Mouse (Mus musculus) neural tube, embryonic 11.5 days (tissue): ENCODE data around the gene Egfl8. TPM values are rescaled to one million over a fixed set of nuclear protein-coding genes. Genes with fewer than 3 reads are reported as not detected.

Experiments used
- ATAC-seq: fragments of 200-750 bp; cut with Nextera tagmentation; 2 replicates; pipeline ENCODE4 v1.8.0; 2017; ENCODE audit warnings: moderate number of reproducible peaks, mild to moderate bottlenecking, moderate TSS enrichment, moderate library complexity; ENCODE audit not compliant: insufficient read depth, low FRiP score, low TSS enrichment
- DNase-seq: peaks from one replicate; pipeline ENCODE4 v3.0.0-alpha.2; 2015; ENCODE audit warnings: low spot score
- H3K27ac ChIP-seq: fragments of 300-500 bp; sonication (generic); 2 replicates; pipeline ENCODE4 v1.5.1; 2014; ENCODE audit warnings: low read depth, mild to moderate bottlenecking, low read length
- H3K27me3 ChIP-seq: fragments of 300-500 bp; sonication (generic); 2 replicates; pipeline ENCODE4 v1.6.1; 2014; ENCODE audit warnings: mild to moderate bottlenecking, low read length, mixed read lengths; ENCODE audit not compliant: control insufficient read depth, insufficient read depth
- H3K36me3 ChIP-seq: fragments of 300-500 bp; sonication (generic); 2 replicates; pipeline ENCODE4 v1.6.1; 2014; ENCODE audit warnings: mild to moderate bottlenecking, low read length, moderate library complexity, mixed read lengths; ENCODE audit not compliant: control insufficient read depth, insufficient read depth
- H3K4me1 ChIP-seq: fragments of 300-500 bp; sonication (generic); 2 replicates; pipeline ENCODE4 v1.6.1; 2014; ENCODE audit warnings: low read length, mixed read lengths; ENCODE audit not compliant: control insufficient read depth, insufficient read depth
- H3K4me2 ChIP-seq: fragments of 300-500 bp; sonication (generic); 2 replicates; pipeline ENCODE4 v1.6.1; 2014; ENCODE audit warnings: low read depth, mild to moderate bottlenecking, moderate library complexity
- H3K4me3 ChIP-seq: fragments of 300-500 bp; sonication (generic); 2 replicates; pipeline ENCODE4 v1.5.1; 2014; ENCODE audit warnings: low read depth, low read length
- H3K9ac ChIP-seq: fragments of 300-500 bp; sonication (generic); 2 replicates; pipeline ENCODE4 v1.6.1; 2014; ENCODE audit warnings: mild to moderate bottlenecking, low read length
- H3K9me3 ChIP-seq: fragments of 300-500 bp; sonication (generic); 2 replicates; pipeline ENCODE4 v1.6.1; 2016; ENCODE audit warnings: low read length; ENCODE audit not compliant: control insufficient read depth
- WGBS: fragments of 180-500 bp; shearing (Covaris S2); extraction: QIAGEN DNeasy Blood & Tissue Kit; methylation state at CpG from one replicate; pipeline ENCODE4 v1.1.7; 2014; 5-methylcytosine and 5-hydroxymethylcytosine counted together
- polyA plus RNA-seq: library from polyadenylated mRNA; unstranded; fragments of >200 nt; fragmentation: Nextera tagmentation; extraction: Ambion mirVana; gene quantifications from 2 replicates; pipeline ENCODE4 v1.2.1, GENCODE M21; 2014

The Egfl8 gene
- polyA plus RNA-seq, 1 experiment from 2014 or later, result 12.1 TPM

DNA sequence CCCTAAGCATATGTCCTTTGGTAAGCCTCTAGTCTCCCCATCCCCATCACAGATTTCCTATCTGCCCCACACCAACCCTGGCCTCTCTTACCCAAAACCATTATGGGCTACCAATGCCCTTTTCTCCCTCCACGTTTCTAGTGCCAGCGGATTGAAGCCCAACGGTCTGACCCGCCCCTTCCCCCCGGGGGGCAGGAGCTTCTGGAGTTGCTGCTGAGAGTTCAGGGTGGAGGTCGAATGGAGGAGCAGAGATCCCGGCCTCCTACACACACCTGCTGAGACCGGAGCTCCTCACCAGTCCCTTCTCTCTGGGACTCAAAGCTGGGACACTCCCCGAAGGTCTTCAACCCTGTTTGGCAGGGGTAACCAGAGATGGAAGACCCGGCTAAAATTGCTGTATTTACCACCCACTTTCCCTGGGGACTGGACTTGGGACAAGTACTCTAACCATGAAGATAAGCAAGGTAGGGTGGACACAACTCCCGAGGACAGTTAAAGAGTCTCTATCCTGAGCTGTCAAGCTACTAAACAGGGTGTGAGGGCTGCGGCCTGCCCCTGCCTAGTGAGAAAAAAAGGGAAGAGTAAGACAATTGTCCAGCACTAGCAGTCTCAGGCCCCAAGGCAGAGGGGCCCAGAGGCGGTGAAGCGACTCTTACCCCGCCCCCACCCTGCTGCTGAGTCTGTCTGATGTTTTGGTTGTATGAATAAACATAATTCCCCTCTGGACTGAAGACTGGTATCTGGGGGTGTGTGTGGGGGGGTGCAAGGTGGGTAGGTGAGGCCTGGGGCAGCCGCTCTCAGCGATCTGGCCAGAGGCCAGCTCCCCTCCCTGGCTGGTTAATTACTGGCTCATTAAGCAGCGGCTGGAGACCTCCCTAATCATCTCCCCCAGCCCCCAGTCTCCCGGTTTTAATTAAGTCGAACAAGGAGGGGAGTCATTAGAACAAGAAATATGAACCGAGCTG is 24.5 kb downstream of the Egfl8 start, which contains the start of gene Pbx2:
Gene Pbx2 (plus strand): TSS at position 238 of the 965 bp plus-strand sequence.
- Histone ChIP-seq H3K9me3 (no peaks in the 10 kb centered on the region), H3K36me3 (peaks cover 5% of the 10 kb centered on the region; the same call in 1 of the 2 replicates), H3K9ac (peak within 1 kb of the TSS; percentile 97), H3K27me3 (no peaks in the 10 kb centered on the region), H3K27ac (peak within 1 kb of the TSS; percentile 98), H3K4me2 (peak within 1 kb of the TSS; percentile 97), H3K4me1 (peaks cover 46% of the 10 kb centered on the region), H3K4me3 (peak within 1 kb of the TSS; percentile 98)
- DNase-seq (peak; percentile 71), ATAC-seq (peak; percentile 18)
- WGBS, result 3% methylated on average over 21 of the region's 21 CpGs

DNA sequence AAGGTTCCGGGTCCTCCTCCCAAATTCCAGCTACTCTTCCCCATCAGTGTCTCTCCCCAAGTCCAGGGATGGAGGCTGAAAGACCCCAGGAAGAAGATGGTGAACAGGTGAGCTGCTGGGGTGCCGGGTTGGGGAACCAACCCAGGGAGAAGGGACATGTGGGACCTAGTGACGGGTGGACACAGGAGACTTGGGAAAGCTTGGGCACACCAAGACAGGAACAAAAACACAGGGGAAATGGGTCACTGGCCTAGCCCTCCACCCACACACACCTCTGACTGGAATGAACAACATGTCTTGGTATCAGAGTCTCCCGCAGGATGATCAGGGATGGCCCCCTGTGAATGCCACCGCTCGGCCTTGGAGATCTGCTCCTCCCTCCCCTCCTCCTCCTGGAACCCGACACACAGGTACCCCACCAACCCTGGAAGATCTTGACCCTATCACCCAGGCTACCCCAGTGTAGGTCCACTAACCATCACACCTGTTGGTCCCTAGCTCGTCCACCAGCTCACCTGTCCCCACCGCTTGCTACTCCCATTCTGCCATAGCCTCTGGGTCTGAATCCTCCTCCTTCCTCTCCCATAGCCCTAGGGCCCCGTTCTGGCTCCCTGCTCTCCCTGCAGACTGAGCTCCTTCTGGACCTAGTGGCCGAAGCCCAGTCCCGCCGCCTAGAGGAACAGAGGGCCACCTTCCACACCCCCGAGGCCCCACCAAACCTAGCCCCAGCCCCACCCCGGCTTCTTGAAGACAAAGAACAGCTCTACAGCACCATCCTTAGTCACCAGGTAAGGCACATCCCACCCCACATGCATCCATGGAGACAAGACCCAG is 25.4 kb downstream of the Egfl8 start:
- Histone ChIP-seq H3K27ac (peak overlapping the region; percentile 98), H3K27me3 (no peaks in the 10 kb centered on the region), H3K4me1 (peaks cover 47% of the 10 kb centered on the region), H3K4me3 (no peak overlapping the region), H3K9ac (peak overlapping the region; percentile 97; the same call in 1 of the 2 replicates), H3K36me3 (peaks cover 3% of the 10 kb centered on the region; the same call in 1 of the 2 replicates), H3K9me3 (no peaks in the 10 kb centered on the region), H3K4me2 (peak overlapping the region; percentile 14; the same call in 1 of the 2 replicates)
- 69% methylated on average over 14 of the region's 15 CpGs for WGBS
- DNase-seq (no peak), ATAC-seq (no peak)

- H3K9ac ChIP-seq, result no peak within 1 kb of the TSS
- H3K4me1 ChIP-seq, result peaks cover 47% of the 10 kb centered on the region
- H3K27me3 ChIP-seq, result no peaks in the 10 kb centered on the region
- peak within 1 kb of the TSS; percentile 95; the same call in 1 of the 2 replicates for H3K4me2 ChIP-seq
- H3K9me3 ChIP-seq, result no peaks in the 10 kb centered on the region
- H3K4me3 ChIP-seq, result no peak within 1 kb of the TSS
- ATAC-seq (no peak), DNase-seq (no peak)
- 27% methylated on average over 7 of the region's 7 CpGs for WGBS
- peaks cover under 1% of the 10 kb centered on the region; the same call in 1 of the 2 replicates for H3K36me3 ChIP-seq
- peak within 1 kb of the TSS; percentile 98 for H3K27ac ChIP-seq
Observed at GRCm38 (mm10) chr17:34589681-34590101, 26.1 kb downstream of the Egfl8 start, which contains the start of gene Gpsm3. TSS of gene Gpsm3 (plus strand) at chr17:34589806.

- Histone ChIP-seq H3K36me3 (no peaks in the 10 kb centered on the region), H3K4me2 (no peak overlapping the region), H3K27me3 (no peaks in the 10 kb centered on the region), H3K9me3 (no peaks in the 10 kb centered on the region), H3K4me3 (no peak overlapping the region), H3K27ac (no peak overlapping the region), H3K9ac (no peak overlapping the region), H3K4me1 (peaks cover 47% of the 10 kb centered on the region)
- DNase-seq, result no peak
- ATAC-seq, result no peak
- 53% methylated on average over 7 of the region's 7 CpGs for WGBS
Observed at GRCm38 (mm10) chr17:34589206-34589605, 26.6 kb downstream of the Egfl8 start.

GRCm38 (mm10) chr17:34588767-34589166 is 27.0 kb downstream of the Egfl8 start:
- H3K27me3 ChIP-seq, result no peaks in the 10 kb centered on the region
- no peak for ATAC-seq
- H3K27ac ChIP-seq, result no peak overlapping the region
- no peaks in the 10 kb centered on the region for H3K9me3 ChIP-seq
- H3K4me2 ChIP-seq, result peak overlapping the region; percentile 95; the same call in 1 of the 2 replicates
- H3K9ac ChIP-seq, result no peak overlapping the region
- H3K4me1 ChIP-seq, result peaks cover 42% of the 10 kb centered on the region
- H3K4me3 ChIP-seq, result no peak overlapping the region
- no peaks in the 10 kb centered on the region for H3K36me3 ChIP-seq
- 66% methylated on average over 3 of the region's 3 CpGs for WGBS
- no peak for DNase-seq

GRCm38 (mm10) chr17:34587814-34588213 is 28.0 kb downstream of the Egfl8 start:
- H3K4me2 ChIP-seq, result peak overlapping the region; percentile 95
- 4% methylated on average over 19 of the region's 19 CpGs for WGBS
- peak overlapping the region; percentile 80 for H3K9ac ChIP-seq
- no peaks in the 10 kb centered on the region for H3K9me3 ChIP-seq
- no peaks in the 10 kb centered on the region for H3K36me3 ChIP-seq
- peaks cover 38% of the 10 kb centered on the region for H3K4me1 ChIP-seq
- H3K27me3 ChIP-seq, result no peaks in the 10 kb centered on the region
- ATAC-seq (no peak), DNase-seq (no peak)
- H3K27ac ChIP-seq, result peak overlapping the region; percentile 98
- peak overlapping the region; percentile 67 for H3K4me3 ChIP-seq

DNA sequence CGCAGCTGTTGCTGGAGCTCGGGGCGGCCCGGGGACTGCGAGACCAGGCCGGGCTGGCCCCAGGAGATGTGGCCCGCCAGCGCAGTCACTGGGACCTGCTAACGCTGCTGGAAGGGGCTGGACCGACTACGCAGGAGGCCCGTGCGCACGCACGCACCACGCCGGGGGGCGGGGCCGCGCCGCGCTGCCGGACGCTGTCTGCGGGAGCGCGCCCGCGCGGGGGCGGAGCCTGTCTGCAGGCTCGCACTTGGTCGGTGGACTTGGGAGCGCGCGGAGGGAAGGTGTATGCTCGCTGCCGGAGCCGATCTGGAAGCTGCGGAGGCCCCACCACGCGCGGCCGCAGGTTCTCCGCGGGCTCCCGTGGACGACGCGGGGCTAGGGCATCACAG is 28.4 kb downstream of the Egfl8 start:
- Histone ChIP-seq H3K36me3 (no peaks in the 10 kb centered on the region), H3K27me3 (no peaks in the 10 kb centered on the region), H3K4me2 (peak overlapping the region; percentile 95), H3K9me3 (no peaks in the 10 kb centered on the region), H3K9ac (peak overlapping the region; percentile 80), H3K4me3 (peak overlapping the region; percentile 67), H3K27ac (peak overlapping the region; percentile 98), H3K4me1 (peaks cover 38% of the 10 kb centered on the region)
- WGBS, result 0% methylated on average over 38 of the region's 50 CpGs
- DNase-seq (peak; percentile 98), ATAC-seq (peak; percentile 71)

DNA sequence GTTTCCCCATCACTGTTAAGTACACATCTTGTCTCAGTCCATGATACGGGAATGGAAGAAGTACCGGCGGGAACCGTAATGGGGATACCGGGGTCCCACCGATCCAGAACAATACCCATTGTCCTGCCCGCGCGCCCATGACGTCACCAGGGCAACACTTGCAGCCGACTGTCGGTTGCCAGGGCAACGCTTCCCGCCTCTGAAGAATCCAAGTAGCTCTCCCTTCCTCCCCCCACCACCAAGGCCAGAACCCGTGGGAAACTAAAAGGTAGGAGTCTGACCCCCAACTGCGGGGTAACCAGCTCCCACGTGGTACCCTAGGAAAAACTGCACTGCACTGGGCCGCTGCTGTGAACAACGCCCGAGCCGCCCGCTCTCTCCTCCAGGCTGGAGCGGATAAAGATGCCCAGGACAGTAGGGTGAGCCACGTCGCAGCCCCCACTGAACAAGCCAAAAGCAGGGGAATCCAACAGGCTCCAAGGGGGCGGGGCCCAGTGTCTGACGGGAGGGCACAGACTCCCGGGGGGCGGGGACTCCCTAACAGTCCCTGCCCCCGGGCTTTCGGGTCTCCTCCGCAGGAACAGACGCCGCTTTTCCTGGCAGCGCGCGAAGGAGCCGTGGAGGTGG is 28.9 kb downstream of the Egfl8 start:
- ATAC-seq, result peak; percentile 73
- H3K4me1 ChIP-seq, result peaks cover 38% of the 10 kb centered on the region
- WGBS, result under 1% methylated on average over 33 of the region's 38 CpGs

More for the DNA sequence above, 28.9 kb downstream of the Egfl8 start:
- H3K27ac ChIP-seq, result peak overlapping the region; percentile 98
- peak overlapping the region; percentile 67 for H3K4me3 ChIP-seq
- H3K4me2 ChIP-seq, result peak overlapping the region; percentile 95
- H3K36me3 ChIP-seq, result no peaks in the 10 kb centered on the region
- peak; percentile 93 for DNase-seq
- H3K9me3 ChIP-seq, result no peaks in the 10 kb centered on the region
- peak overlapping the region; percentile 80 for H3K9ac ChIP-seq
- H3K27me3 ChIP-seq, result no peaks in the 10 kb centered on the region
